Mouse (Mus musculus) testis, adult 2 months (tissue): ENCODE measurements around the gene Gm10310.
"Not testable (repeated sequence)": the region's sequence is repeated elsewhere in the genome, so short reads cannot be mapped to it uniquely, and the experiment has no call there.

Source experiments
- CTCF ChIP-seq: fragments of 200-500 bp; IDR thresholded peaks from 2 replicates; pipeline ENCODE4 v1.5.1; 2012; ENCODE audit warnings: low read depth, mild to moderate bottlenecking, inconsistent platforms, low read length, moderate library complexity; ENCODE audit not compliant: control insufficient read depth, insufficient read depth, insufficient replicate concordance
- POLR2A ChIP-seq: fragments of 200-500 bp; IDR thresholded peaks from 2 replicates; pipeline ENCODE4 v1.6.1; 2012; ENCODE audit warnings: low read depth, mild to moderate bottlenecking, inconsistent platforms, low read length, moderate library complexity; ENCODE audit not compliant: control insufficient read depth

GRCm38 (mm10) chr10:129967166-129967565 lies 17.7 kb downstream of the Gm10310 start, which contains the start of gene Olfr819:
- not testable (repeated sequence) for TF ChIP-seq CTCF, POLR2A
